Mouse (Mus musculus): ENCODE results near the gene Capn5.

Capn5 gene

GRCm38 (mm10) chr7:98148721-98149407 lies 29.2 kb downstream of the Capn5 start:
- no peak for DNase-seq (ENCODE audit: low read depth, low spot score)

DNA sequence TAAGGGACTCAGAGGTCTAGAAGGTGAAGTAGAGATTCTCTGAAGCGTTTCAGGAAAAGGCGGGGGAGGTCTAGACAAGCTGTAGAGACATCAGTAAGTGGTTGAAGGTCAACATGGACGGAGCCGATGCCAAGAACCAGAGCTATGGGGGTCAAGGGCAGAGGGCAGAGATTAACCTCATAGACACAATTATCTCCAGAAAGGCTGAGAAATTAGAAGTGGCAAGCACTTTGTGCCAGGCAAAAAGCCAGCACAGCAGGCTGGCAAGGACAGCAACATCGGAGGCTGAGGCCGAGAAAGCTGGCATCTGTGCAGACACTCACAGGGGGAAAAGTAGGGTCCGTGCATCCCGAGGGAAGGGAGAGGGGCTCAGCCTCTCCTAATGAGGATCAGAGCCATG lies 30.3 kb downstream of the Capn5 start:
- DNase-seq (ENCODE audit: low read depth, low spot score) = no peak

- DNase-seq (ENCODE audit: low read depth, low spot score) = no peak
Observed at GRCm38 (mm10) chr7:98146447-98146845, 31.6 kb downstream of the Capn5 start.

GRCm38 (mm10) chr7:98145842-98146446 lies 32.1 kb downstream of the Capn5 start:
- no peak for DNase-seq (ENCODE audit: low read depth, low spot score)

- DNase-seq (ENCODE audit: low read depth, low spot score) = no peak
Observed at GRCm38 (mm10) chr7:98145402-98145801, 32.7 kb downstream of the Capn5 start, which contains the start of gene Omp. Gene Omp, minus strand, starts transcription at chr7:98145502.

DNA sequence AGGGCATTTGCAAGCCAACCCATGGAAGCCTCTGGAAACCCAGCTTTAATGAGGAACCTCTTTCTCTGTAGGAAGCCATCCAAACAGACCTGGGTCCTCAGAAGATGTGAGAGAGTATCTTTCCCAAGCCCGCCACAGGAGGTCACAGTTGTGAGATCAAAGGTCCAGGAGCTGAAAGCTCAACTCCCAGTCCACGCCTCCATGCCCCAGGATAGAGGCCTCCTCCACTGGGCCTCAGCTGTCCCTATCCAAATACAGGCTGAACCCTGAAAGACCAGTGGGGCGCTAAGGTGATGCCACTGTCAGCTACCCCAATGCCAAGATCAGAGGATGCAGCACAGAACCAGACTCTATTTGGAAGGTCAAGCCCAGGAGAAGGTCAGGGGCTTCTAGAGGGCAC lies 35.4 kb downstream of the Capn5 start:
- DNase-seq (ENCODE audit: low read depth, low spot score) = no peak

DNA sequence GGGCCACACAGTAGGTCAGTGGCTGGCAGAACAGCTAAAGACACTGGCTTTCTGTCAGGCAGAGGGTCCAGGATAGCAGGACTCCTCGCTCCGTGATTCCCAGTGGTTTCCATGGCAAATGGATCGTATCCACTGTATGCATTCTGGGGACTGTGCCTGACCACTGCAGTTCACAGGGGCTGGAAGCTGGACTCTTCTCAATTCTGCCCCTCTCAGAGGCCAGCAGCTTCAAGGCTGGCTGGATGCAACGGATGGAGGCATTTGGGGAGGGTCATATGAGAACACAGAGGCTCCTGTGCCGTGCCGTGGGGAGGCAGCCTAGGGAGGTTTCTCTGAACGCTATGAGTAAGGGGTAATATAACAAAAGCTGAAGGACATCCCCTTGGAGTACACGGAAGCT lies 35.8 kb downstream of the Capn5 start:
- DNase-seq (ENCODE audit: low read depth, low spot score) = no peak

GRCm38 (mm10) chr7:98141206-98141605 lies 36.9 kb downstream of the Capn5 start:
- no peak for DNase-seq (ENCODE audit: low read depth, low spot score)

DNA sequence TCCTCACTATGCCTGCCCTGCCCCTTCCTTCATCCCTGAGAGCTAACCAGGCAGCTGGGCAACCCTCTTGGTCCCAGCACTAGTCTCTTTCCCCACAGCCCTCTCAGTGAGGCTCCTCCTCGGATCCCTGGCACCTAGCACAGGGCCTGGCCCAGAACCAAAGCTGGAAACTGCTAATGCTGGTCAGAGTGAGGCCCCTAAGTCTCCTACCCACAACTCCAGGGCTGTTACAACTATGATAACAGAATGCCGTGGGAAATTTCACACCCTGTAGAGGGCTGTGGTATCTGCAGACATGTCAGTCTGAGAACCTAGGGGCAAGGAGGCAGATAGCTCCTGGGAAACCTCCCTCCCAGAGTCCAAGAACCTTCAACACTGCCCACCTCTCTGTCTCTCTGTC lies 37.5 kb downstream of the Capn5 start:
- DNase-seq (ENCODE audit: low read depth, low spot score) = no peak

DNA sequence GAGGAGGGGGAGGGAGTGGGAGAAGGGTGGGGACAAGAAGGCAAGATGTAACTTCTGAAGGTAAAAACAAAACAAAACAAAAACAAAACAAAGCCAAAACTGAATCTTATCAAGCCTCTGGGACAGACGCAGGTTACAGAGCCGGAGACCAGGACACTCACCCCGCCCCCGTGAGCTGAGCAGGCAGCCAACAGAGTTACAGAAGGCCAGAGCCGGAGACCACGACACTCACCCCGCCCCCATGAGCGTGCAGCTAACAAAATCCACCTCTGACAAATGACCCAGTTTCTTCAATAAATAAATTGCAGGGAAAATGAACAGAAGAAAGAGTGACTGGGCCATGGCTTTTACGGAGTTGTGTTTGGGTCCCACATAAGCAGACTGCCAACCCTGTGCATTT lies 38.9 kb downstream of the Capn5 start:
- DNase-seq (ENCODE audit: low read depth, low spot score) = no peak

GRCm38 (mm10) chr7:98137995-98138394 lies 40.1 kb downstream of the Capn5 start:
- no peak for DNase-seq (ENCODE audit: low read depth, low spot score)

DNA sequence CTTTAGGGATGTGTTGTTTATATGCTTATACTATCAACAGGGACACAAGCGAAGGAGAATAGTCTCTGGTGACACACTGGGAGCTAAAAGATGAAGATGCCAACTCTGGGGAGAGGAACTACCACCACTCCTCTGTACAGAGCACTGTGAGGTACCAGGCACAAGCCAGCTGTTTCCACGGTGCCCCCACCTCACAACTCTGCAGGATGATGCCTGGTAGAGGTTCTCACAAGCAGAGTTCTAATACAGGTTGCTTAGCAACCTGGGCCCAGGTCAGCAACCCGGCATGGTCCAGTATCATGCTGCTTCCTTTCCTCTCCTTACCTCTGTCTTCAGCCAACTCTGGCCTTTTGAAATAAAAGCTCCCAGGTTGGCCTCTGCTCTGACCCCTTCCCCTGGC lies 40.5 kb downstream of the Capn5 start:
- no peak for DNase-seq (ENCODE audit: low read depth, low spot score)

DNA sequence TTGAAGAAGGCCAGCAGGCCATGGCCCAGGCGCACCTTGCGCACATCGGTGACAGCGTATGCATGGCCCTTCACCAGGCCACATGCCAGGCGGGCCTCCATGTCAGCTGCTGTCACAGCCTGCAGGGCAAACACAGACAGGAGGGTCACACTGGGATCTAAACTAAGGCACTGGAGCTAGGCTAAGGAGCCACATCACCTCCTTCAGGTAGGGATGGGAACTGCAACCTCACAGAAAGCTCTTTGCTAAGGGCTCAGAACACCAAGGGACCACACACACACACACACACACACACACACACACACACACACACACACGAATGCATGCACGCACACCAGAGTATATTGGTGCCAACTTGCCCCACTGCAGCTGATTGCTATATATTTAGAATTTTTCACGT lies 46.3 kb downstream of the Capn5 start:
- DNase-seq (ENCODE audit: low read depth, low spot score) = no peak

DNA sequence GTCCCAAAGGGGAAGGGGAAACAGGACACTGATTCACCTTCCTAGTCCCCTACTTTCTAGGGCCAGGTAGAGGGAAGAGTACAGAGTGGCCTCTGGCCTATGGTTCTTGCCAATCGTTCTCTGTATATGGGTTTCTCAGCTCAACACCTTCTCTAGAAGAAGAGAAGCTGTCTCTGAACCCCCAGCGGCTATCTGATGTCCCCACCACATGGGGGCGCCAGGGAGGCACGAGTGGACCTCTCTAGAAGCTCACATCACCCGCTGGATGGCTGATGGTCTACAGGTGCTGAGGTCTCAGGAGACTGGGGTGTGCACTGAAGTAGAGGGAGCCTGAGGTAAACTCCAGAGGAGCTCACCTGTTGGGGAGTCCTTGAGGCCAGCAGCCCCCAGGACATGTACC lies 52.6 kb downstream of the Capn5 start:
- DNase-seq (ENCODE audit: low read depth, low spot score) = no peak

GRCm38 (mm10) chr7:98124701-98125100 lies 53.4 kb downstream of the Capn5 start:
- DNase-seq (ENCODE audit: low read depth, low spot score) = no peak

DNA sequence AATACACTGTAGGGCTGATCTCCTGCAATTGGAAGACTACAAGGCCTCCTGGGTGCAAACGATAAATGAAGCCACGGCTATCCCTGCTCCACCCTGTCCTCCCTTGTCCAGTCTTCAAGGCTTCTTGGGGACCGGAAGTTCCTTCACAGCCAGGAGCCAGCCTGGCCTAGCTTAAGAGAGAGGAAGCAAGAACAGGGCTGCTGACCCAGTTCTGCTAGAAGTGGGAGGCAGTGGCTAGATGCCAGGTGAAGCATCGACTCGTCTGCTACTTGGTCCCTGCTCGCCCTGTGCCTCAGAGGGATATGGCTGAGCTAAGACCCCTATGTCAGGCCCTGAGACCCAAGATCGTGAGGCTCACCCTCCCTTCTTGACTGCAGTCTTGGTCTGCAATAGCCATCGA lies 56.4 kb downstream of the Capn5 start:
- DNase-seq (ENCODE audit: low read depth, low spot score) = no peak

- no peak for DNase-seq (ENCODE audit: low read depth, low spot score)
Observed at GRCm38 (mm10) chr7:98121241-98121640, 56.8 kb downstream of the Capn5 start.

DNA sequence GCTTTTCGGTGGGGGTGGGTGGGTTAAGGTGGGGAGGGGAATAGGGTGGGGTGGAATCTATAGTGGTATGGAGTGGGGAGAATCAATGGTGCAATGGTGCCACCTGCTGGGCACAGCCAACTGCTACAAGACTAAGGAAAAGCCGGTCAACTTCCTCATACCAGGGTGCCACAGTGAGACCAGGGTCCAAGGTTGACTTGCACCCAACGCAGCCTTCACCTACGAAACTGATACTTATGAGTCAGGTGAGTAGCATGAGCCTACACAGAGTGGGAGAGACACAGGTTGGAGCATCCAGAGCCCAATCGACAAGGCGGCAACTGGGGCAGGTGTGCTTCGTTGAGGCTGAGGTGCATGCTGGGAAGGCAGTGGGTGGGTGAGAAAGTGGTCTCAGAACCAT lies 57.7 kb downstream of the Capn5 start:
- DNase-seq (ENCODE audit: low read depth, low spot score) = peak; percentile 82

DNA sequence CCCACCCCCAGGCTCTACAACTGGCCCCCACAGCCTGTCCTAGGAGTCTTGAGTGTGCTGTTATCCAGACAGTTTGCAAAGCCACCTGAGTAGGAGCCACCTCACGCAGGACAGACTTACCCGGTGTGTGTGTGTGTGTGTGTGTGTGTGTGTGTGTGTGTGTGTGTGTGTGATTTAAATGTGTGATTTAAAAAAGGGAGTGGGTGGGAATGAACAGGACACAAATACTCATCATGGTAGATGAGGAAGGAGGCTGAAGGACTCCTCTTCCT lies 58.2 kb downstream of the Capn5 start:
- no peak for DNase-seq (ENCODE audit: low read depth, low spot score)

- no peak for DNase-seq (ENCODE audit: low read depth, low spot score)
Observed at GRCm38 (mm10) chr7:98119179-98119960, 58.7 kb downstream of the Capn5 start, which contains the start of gene Myo7a. Gene Myo7a, minus strand, starts transcription at chr7:98119524.

DNA sequence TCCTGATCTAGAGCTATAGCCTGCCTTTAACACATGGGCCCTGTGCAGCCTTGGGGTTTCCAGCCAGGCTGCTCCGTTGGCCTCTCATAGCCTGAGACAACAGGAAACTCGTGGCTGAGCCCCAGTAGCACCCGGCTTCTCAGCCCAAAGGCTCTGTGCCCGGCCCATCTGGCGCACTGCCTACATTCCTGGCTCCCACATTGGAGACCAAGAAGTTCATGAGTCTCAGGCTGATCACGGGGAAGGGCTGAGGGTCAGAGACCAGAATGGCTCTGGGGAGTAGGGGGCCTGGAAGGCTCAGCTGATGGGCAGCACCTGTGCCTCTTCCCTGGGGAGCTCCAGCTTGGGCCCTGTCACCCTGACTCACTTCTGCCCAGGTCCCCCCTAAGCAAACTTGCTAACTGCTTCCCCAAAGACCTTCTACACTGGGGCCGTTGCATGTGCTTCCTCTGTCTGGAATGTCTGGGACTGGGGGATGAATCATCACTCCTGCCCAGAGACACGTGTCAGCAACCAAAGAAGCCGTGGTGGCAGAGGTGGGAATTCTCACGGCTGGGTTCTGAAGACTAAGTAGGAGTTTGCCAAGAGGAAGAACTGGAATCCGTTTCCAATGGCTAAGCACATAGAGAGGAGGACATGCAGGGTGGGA lies 60.9 kb downstream of the Capn5 start:
- no peak for DNase-seq (ENCODE audit: low read depth, low spot score)

GRCm38 (mm10) chr7:98114656-98115055 lies 63.4 kb downstream of the Capn5 start:
- no peak for DNase-seq (ENCODE audit: low read depth, low spot score)

- DNase-seq (ENCODE audit: low read depth, low spot score) = no peak
Observed at GRCm38 (mm10) chr7:98111233-98111632, 66.8 kb downstream of the Capn5 start.

Data from mesoderm, embryonic 11.5 days (tissue).